Mouse (Mus musculus): Measurements from ENCODE around the gene Cstb. TPM values are rescaled to one million over a fixed set of nuclear protein-coding genes. Genes with fewer than 3 reads are reported as not detected.

The Cstb gene
- 50.0 TPM for polyA plus RNA-seq (2014; fragmentation: Illumina TruSeq; extraction: RNeasy Lipid Tissue Mini Kit (QIAGEN cat#74804))

GRCm38 (mm10) chr10:78425181-78426041, at the start of gene Cstb:
Gene Cstb, plus strand, starts transcription at chr10:78425669.

GRCm38 (mm10) chr10:78412319-78413151, 12.9 kb upstream of the Cstb start, which contains the start of gene Rrp1:
Gene Rrp1, minus strand, starts transcription at chr10:78413043.

GRCm38 (mm10) chr10:78464792-78465207, 39.3 kb downstream of the Cstb start, which contains the start of gene Pdxk:
Gene Pdxk, minus strand, starts transcription at chr10:78464975.

Other genes starting within 250 kb of the Cstb start
- gene Pwp2, start 240.5 kb upstream of the Cstb start, polyA plus RNA-seq (2014; fragmentation: Illumina TruSeq; extraction: RNeasy Lipid Tissue Mini Kit (QIAGEN cat#74804)) = 6.0 TPM
- gene Trappc10, start 181.0 kb upstream of the Cstb start, polyA plus RNA-seq (2014; fragmentation: Illumina TruSeq; extraction: RNeasy Lipid Tissue Mini Kit (QIAGEN cat#74804)) = 10.7 TPM
- 30.7 TPM for gene Agpat3, start 73.2 kb upstream of the Cstb start, polyA plus RNA-seq (2014; fragmentation: Illumina TruSeq; extraction: RNeasy Lipid Tissue Mini Kit (QIAGEN cat#74804))
- gene Rrp1, start 12.6 kb upstream of the Cstb start, polyA plus RNA-seq (2014; fragmentation: Illumina TruSeq; extraction: RNeasy Lipid Tissue Mini Kit (QIAGEN cat#74804)) = 35.8 TPM
- 12.0 TPM for gene Pdxk, start 39.3 kb downstream of the Cstb start, polyA plus RNA-seq (2014; fragmentation: Illumina TruSeq; extraction: RNeasy Lipid Tissue Mini Kit (QIAGEN cat#74804))
- not detected for gene Olfr1358, start 91.8 kb downstream of the Cstb start, polyA plus RNA-seq (2014; fragmentation: Illumina TruSeq; extraction: RNeasy Lipid Tissue Mini Kit (QIAGEN cat#74804))
- gene Ilvbl, start 148.7 kb downstream of the Cstb start, polyA plus RNA-seq (2014; fragmentation: Illumina TruSeq; extraction: RNeasy Lipid Tissue Mini Kit (QIAGEN cat#74804)) = 3.4 TPM
- 12.0 TPM for gene Syde1, start 166.3 kb downstream of the Cstb start, polyA plus RNA-seq (2014; fragmentation: Illumina TruSeq; extraction: RNeasy Lipid Tissue Mini Kit (QIAGEN cat#74804))
- gene Olfr1357, start 192.4 kb downstream of the Cstb start, polyA plus RNA-seq (2014; fragmentation: Illumina TruSeq; extraction: RNeasy Lipid Tissue Mini Kit (QIAGEN cat#74804)) = not detected